Mouse (Mus musculus) kidney, adult 2 months (tissue): Measurements from ENCODE around the gene Atl3. TPM values are rescaled to one million over a fixed set of nuclear protein-coding genes. Genes with fewer than 3 reads are reported as not detected.

ENCODE experiments used
- DNase-seq: peaks from one replicate; pipeline ENCODE4 v3.0.0; 2021
- H3K27ac ChIP-seq: fragments of 200-500 bp; 2 replicates; pipeline ENCODE4 v1.5.1; 2012; ENCODE audit warnings: low read depth, low read length, control low read depth, inconsistent platforms; ENCODE audit not compliant: insufficient read depth
- H3K27me3 ChIP-seq: fragments of 200-500 bp; replicated peaks from 2 replicates; pipeline ENCODE4 v1.6.1; 2012; ENCODE audit warnings: mild to moderate bottlenecking, moderate library complexity, low read length, inconsistent platforms; ENCODE audit not compliant: control insufficient read depth, insufficient read depth
- H3K36me3 ChIP-seq: fragments of 200-500 bp; 2 replicates; pipeline ENCODE4 v1.6.1; 2012; ENCODE audit warnings: mild to moderate bottlenecking, moderate library complexity, low read length, inconsistent platforms; ENCODE audit not compliant: control insufficient read depth, insufficient read depth
- H3K4me1 ChIP-seq: fragments of 200-500 bp; 2 replicates; pipeline ENCODE4 v1.6.1; 2011; ENCODE audit warnings: low read length; ENCODE audit not compliant: control insufficient read depth, insufficient read depth
- H3K4me3 ChIP-seq: fragments of 200-500 bp; 2 replicates; pipeline ENCODE4 v1.5.1; 2011; ENCODE audit warnings: mild to moderate bottlenecking, low read depth, low read length, control low read depth; ENCODE audit not compliant: insufficient read depth
- CTCF ChIP-seq: fragments of 200-500 bp; conservative IDR thresholded peaks from 2 replicates; pipeline ENCODE4 v1.5.1; 2011; ENCODE audit warnings: low read depth, mild to moderate bottlenecking, control low read depth, low read length, moderate library complexity, mixed read lengths; ENCODE audit not compliant: insufficient read depth, insufficient read length
- POLR2A ChIP-seq: fragments of 200-500 bp; IDR thresholded peaks from one replicate; pipeline ENCODE4 v1.6.1; 2011; ENCODE audit warnings: low read depth, low read length, control low read depth
- WGBS: fragments of 180-500 bp; shearing (Covaris S2); methylation state at CpG from one replicate; pipeline ENCODE4 v1.1.7; 2018; 5-methylcytosine and 5-hydroxymethylcytosine counted together
- polyA plus RNA-seq: library from polyadenylated mRNA; depleted of rRNA; stranded (reverse); fragments of >200 nt; gene quantifications from 2 replicates; pipeline ENCODE4 v1.2.3, GENCODE M21; 2012; rRNA removed

Gene Atl3
- polyA plus RNA-seq, result 12.7 and 20.4 TPM in 2 replicates

DNA sequence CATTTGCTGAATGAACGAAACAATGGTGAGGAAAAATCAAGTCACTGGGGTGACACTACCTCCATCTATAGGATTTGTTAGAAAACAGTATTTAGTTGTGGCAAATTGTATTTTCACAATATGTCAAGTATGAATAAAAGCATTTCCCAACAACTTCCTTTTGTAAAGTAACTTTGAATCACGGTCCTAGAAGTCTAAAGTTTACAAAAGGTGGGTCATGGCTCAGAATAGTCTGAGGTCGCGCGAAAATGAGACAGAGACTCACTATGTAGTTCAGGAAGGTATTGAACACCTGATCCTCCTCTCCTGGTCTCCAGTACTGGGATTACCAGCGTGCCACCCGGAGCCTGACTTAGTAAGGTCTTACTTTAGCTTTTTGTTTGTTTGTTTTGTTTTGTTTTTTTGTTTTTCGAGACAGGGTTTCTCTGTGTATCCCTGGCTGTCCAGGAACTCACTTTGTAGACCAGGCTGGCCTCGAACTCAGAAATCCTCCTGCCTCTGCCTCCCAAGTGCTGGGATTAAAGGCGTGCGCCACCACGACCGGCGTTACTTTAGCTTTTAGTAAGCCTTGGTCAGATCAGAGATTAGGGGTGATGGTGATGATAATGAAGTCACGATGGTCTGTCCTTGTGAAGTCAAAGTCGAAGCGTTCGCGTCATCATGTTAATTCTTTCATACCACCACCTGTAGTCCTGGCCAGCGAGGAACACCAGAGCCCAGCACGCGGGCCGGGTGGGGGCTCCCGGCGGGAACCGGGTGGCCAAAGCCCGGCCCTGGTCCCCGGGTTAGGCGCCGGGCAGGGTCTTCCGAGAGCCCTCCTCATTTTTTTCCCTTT lies at the start of gene Atl3:
Gene Atl3 (plus strand): TSS at position 689 of the 835 bp plus-strand sequence.
- H3K4me1 ChIP-seq, result peaks cover 11% of the 10 kb centered on the region; the same call in 1 of the 2 replicates
- H3K36me3 ChIP-seq, result no peaks in the 10 kb centered on the region
- 26% methylated on average over 31 of the region's 31 CpGs for WGBS
- DNase-seq, result peak; percentile 15
- peak within 1 kb of the TSS; percentile 59 for H3K4me3 ChIP-seq
- H3K27ac ChIP-seq, result peak within 1 kb of the TSS; percentile 93
- TF ChIP-seq POLR2A, result no peak
- no peaks in the 10 kb centered on the region for H3K27me3 ChIP-seq

DNA sequence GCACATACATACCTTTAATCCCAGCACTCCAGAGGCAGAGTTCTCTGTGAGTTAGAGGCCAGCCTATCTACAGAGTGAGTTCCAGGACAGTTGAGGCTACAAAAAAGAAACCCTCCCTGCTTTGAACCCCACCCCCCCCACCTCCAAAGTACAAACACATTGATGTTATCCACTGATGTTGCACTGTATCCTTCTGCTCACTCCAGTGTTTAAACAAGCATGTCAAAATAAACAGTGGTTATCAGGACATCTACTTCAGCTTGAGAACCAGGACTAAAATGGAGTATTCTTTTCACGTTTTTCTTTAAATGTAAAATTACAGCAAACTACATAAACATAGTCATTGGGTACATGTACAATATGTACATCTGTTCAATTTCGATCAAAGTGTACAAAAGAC lies 48.7 kb upstream of the Atl3 start:
- Histone ChIP-seq H3K27me3 (no peaks in the 10 kb centered on the region), H3K4me1 (peaks cover 2% of the 10 kb centered on the region; the same call in 1 of the 2 replicates), H3K4me3 (no peak overlapping the region), H3K27ac (no peak overlapping the region), H3K36me3 (no peaks in the 10 kb centered on the region)
- TF ChIP-seq POLR2A (no peak), CTCF (no peak)
- 90% methylated on average over 2 of the region's 2 CpGs for WGBS
- DNase-seq, result no peak

DNA sequence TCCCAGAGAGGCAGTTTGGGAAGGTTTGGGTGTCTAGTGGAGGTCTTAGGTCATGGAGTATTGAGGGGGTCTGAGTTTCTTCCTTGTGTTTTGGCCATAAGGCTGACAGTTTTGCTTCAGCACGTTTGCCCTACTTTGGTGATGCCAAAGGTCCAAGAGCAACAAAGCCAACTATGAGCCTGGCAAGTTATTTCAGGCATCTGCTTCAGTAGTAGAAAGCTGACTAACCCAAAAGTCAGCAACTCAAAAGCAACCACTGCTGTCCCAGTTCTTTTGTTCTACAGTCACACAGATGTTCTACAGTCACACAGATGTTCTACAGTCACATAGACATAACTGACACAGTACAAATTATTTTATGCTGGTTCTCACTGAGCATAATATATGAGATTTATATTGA lies 48.2 kb upstream of the Atl3 start:
- Histone ChIP-seq H3K27ac (no peak overlapping the region), H3K4me1 (peaks cover 2% of the 10 kb centered on the region; the same call in 1 of the 2 replicates), H3K27me3 (no peaks in the 10 kb centered on the region), H3K36me3 (no peaks in the 10 kb centered on the region), H3K4me3 (no peak overlapping the region)
- DNase-seq, result peak; percentile 37
- TF ChIP-seq CTCF, result no peak
- no peak for TF ChIP-seq POLR2A
- WGBS, result 62% methylated on average over 1 of the region's 1 CpGs

DNA sequence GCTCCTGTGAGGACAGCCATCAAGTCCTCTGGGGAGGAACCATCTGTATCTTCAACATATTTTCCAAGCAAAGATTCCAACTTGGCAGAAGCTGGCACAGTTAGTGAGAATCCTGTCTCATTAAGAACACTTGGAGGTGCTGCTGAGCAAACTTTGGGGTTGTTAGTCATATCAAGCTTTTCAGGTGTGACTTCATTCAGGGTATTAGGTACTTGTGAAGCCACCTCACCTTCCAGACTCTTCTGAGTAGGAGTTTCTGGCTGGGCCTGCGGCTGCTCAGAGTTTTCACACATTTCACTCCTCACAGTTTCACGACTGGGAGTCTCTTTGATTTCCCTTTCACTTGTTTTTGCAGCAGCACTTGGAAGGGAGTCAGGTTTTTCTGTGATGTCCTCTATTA lies 37.0 kb upstream of the Atl3 start:
- H3K27me3 ChIP-seq, result no peaks in the 10 kb centered on the region
- H3K4me3 ChIP-seq, result no peak overlapping the region
- 37% methylated on average over 2 of the region's 2 CpGs for WGBS
- no peak for TF ChIP-seq POLR2A
- TF ChIP-seq CTCF, result no peak
- no peaks in the 10 kb centered on the region for H3K36me3 ChIP-seq
- H3K4me1 ChIP-seq, result peaks cover 25% of the 10 kb centered on the region
- peak; percentile 25 for DNase-seq
- H3K27ac ChIP-seq, result peak overlapping the region; percentile 31; the same call in 1 of the 2 replicates

DNA sequence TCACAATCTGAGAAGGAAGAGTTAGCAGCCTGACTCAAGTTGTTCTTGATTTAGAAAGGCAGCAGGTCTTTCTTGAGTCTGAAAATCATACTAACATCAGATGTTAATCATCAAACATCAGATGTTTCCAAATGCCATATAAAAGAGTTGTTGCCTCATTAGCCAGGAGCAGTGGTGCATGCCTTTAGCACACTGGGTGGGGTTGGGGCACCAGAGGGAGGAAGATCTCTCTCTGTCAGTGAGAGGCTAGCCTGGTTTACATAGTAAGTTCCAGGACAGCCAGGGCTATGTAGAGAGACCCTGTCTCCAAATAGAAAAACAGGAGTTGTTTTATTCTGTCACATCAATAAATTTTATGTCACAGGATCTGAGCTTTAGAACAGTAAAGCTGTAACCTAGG lies 34.9 kb upstream of the Atl3 start:
- Histone ChIP-seq H3K27ac (no peak overlapping the region; the same call in 1 of the 2 replicates), H3K4me1 (peaks cover 25% of the 10 kb centered on the region), H3K27me3 (no peaks in the 10 kb centered on the region), H3K4me3 (no peak overlapping the region), H3K36me3 (no peaks in the 10 kb centered on the region)
- DNase-seq, result peak; percentile 63
- TF ChIP-seq CTCF (no peak), POLR2A (no peak)

DNA sequence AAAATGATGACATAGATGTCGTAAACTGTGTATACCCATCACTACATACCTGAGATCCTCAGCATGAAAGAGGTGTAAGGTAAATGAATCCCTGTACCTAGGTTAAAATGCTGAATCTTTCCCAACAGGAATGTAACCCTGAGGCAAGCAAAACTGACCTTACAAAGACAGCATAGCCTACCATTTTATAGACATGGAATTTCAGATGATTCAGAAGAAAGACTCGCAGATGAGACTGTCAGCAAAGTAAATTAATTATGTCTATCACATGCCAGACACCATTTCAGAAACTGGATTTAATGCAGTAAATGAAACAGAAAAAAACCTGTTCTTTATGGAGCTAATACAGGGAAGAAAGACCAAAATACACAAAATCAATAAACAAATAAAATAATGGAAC lies 34.5 kb upstream of the Atl3 start:
- H3K4me3 ChIP-seq, result no peak overlapping the region
- H3K27ac ChIP-seq, result no peak overlapping the region
- WGBS, result 49% methylated on average over 2 of the region's 2 CpGs
- TF ChIP-seq CTCF (no peak), POLR2A (no peak)
- DNase-seq, result no peak
- H3K4me1 ChIP-seq, result peaks cover 25% of the 10 kb centered on the region
- no peaks in the 10 kb centered on the region for H3K27me3 ChIP-seq
- no peaks in the 10 kb centered on the region for H3K36me3 ChIP-seq

DNA sequence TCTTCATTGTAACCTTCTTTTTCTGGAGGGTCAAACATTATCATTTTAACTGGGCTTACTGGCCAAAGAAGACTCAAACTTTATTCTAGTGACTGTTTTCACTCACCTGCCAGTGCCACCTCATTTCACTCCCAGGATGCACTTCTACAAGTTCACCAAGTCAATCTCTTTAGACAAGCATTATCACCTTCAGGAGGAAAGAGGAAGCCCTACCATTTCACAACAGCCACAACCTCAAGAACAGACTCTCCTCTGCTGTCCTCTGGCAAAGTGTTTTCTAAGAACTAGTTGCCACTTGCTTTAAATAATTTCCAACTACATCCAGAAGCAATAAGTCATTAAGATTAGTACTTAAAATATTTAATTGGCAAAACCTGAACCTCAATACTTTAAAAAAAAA lies 25.9 kb upstream of the Atl3 start:
- no peak for DNase-seq
- Histone ChIP-seq H3K4me1 (peaks cover 4% of the 10 kb centered on the region; the same call in 1 of the 2 replicates), H3K4me3 (no peak overlapping the region), H3K27ac (peak overlapping the region; percentile 9; the same call in 1 of the 2 replicates), H3K27me3 (0 out of 2 replicates have a peak, but pooled peaks cover 1% of the 10 kb centered on the region), H3K36me3 (no peaks in the 10 kb centered on the region)
- TF ChIP-seq POLR2A (no peak), CTCF (no peak)
